Mouse (Mus musculus) thymus, adult 18-20 months (tissue): ENCODE results near the gene Dlg5.

Source experiments
- DNase-seq, 2 experiments: peaks; one replicate each; pipeline ENCODE4 v3.0.0; 2022; ENCODE audit warnings: mixed read lengths in 2 of 2

The Dlg5 gene

DNA sequence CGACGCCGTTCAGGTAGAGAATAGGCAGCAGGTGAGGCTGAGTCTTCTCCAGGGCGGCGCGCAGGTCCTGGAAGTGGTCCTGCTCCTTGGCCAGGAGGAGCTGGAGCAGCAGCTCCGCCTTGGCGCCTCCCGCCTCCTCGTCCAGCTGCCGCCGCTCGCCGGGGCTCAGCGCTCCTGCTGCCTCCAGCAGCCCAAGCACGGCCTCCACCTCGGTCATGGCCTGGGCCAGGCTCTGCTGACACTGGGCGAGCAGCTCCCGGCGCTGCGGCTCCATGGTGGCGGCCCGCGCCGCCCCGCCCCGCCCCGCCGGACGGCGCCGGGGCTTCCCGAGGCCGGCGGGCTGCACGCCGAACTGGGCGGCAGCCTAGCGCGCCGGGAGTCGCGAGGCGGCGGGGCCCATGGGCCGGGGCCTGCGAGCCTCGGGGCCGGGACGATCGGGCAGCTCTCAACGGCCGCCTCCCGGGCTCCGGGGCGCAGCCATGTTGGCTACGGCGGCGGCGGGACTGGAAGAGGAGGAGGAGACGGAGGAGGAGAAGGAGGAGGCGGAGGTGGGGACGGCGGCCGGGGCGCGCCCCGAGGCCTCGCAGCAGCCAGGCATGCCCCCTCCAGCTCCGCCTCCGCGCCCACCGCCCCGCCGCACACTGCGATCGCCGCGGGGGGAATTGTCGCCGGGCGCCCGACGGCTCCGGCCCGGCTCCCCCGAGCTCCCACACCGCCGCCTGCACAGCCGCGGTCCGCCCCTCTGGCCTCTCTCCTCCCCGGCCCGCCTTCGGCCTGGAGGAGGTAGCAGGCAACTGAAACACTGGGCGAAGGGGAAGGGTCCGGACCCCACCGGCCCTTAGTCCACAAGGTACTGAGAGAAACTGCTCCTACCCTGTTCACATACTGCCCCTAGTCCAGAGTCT is at the start of gene Dlg5:
Dlg5 (minus strand) TSS at position 744 of the 905 bp plus-strand sequence.
- peak in 1 of 2 experiments; percentile 5 for DNase-seq

DNA sequence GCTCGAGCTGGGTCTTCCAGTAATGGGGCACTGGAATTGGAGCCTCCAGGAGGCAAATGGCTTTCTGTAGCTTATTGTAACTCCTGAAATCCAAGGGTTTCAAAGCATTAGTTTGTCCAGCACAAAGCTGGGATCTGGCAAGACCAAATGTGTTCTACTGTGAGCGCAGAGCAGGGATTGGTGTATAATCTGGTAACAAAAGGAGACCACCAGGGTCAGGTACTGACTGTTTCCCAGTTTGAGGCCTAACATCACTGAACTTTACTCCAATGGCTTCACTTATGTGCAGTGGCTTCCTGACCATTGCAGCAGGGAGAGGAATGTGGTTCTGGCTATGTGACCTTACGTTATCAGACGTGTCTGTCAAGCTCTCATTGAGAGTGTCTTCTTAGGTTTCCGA is 47.9 kb upstream of the Dlg5 start:
- DNase-seq = no peak

DNA sequence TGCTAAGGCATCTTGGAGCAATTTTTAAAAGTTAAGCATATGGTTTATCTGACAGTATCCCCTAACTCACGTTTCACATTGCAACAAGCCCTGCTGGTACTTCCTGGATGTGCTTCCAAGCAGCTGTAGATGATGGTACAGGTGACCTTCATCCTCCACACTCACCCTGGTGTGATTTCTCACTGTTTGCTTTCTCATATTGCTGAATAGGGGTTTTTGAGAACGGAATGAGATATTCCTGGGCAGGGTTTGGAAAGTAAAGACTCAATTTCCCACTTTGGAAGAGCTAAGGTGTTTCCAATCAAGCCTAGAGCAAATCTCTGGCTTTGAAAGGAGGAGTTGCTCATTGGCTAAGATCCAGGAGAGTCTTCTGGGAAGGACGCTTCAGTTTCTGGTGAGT is 47.2 kb upstream of the Dlg5 start, which contains the start of gene E330034G19Rik:
E330034G19Rik (plus strand) TSS at position 301 of the 400 bp plus-strand sequence.
- no peak for DNase-seq

DNA sequence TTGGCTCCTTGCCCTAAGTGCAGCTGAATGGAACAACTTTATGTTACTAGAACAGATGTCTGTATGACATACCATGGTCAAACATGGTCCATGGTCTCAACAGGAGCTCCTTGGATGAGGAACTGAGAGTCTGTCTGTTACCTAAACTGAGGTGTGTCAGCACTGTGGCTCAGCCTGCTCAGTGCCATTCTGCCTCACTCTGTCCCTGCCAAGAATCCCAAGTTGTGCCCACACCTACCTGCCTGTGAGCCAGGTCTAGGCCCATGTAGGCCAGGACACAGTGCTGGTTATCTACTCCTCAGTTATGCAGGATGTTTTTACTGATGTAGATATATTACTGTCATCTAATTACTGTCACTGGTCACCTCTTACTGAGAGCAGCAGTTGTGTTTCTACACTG is 45.0 kb upstream of the Dlg5 start:
- DNase-seq = no peak

DNA sequence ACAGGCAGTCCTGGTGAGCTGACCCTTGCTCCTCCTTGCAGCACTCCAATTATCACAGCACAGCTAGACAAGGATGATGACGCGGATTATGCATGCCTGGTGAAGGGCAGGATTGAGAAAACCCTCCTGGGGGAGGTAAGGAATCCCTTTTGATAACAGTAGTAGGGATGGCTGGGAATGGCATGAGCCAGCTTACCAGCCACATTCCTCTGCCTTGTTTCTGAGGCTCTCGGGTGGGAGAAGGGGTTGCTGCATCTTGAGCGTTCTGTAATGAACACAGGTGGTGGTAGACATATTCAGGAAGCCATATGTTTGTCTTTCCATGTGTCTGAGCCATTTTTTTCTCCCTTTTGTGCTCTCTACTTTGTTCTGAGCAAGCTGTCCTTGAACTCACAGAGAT is 40.4 kb upstream of the Dlg5 start:
- no peak for DNase-seq

DNA sequence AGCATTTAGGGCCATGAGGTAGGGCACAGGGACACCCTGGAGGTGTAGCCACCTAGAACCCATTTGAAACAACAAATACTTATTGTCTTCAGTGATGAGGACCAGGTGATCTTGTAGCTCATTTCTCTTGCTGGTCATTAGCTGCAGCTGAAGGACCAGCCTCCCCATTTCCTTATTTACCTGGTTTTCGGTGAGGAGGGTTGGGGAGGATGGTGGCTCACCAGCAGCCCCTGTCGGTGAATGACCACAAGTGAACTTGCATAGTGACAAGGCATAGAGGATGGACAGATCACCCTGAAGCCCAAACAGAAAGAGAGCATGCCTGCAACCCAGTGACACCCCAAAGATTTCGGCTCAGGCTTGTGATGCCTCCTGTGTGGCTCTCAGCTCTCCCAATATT is 36.6 kb upstream of the Dlg5 start:
- no peak for DNase-seq

DNA sequence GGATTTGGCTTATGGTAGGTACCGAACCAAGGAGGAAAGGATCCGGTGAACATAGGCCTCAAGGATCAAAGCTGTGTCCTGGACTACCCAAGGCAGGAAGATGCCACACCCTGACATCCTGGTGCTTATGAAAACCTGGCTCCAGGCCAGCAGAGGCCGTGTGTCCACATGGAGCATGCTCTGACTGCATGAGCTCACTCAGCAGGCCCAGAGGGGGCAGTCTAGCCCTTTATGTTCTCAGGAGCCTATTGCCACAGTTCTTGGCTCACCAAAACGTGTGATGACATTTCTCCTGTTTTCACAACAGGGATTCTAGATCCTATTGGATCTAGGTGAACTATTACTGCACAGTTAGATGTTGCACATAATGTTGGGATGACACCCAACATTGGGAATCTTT is 35.6 kb upstream of the Dlg5 start:
- no peak for DNase-seq

DNA sequence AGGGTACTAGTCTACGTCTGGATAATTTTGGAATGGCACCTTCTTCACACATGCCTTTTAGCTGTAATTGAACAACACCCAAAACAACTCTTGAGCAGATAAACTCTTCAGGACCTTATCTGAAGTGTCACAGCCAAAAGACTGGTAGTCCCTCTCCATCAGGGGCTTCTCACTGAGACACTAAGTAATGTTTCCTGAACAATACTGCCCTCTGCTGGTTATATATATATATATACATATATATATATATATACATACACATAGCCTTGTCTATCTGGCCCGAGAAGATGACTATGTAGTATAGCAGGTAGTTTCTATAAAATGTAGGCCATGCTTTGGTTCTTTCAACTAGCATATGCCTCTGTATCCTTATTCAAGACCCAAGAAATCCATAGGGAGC is 29.8 kb upstream of the Dlg5 start:
- no peak for DNase-seq

DNA sequence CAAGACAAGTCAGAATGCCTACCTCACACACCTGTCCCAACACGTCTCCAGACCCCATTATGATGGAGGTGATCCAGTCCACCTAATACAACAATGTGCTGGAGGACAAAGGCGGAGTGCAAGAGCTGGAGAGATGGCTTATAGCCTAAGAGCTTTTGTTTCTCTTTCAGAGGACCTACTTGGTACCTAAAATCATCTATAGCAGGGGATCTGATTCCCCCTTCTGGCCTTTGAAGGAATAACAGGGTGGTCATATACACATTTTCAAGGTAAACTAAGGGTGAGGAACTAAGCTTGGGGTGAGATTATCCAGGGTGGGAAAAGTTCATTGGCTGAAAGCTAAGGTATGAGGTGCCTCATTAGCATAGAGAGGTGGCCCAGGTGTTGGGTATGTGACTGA is 27.9 kb upstream of the Dlg5 start:
- DNase-seq = no peak

DNA sequence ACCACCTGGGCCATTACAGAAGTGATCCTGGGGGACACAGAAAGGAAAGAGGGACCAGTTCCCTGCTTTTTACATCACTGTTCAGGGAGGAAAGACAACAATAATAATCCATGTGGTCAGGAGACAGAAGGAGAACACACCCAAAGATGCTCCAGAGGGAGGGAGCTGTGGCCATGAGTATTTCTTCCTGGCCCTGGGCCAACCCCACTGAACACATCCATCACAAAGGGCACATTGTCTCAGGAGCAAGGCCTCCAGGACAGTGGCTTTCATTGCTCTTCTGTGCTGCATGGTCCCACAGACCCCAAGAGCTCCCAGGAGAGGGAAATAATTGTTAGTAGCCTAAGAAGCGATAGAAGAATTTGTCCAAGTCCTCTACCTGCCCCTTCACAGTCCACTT is 23.9 kb upstream of the Dlg5 start:
- DNase-seq = no peak

DNA sequence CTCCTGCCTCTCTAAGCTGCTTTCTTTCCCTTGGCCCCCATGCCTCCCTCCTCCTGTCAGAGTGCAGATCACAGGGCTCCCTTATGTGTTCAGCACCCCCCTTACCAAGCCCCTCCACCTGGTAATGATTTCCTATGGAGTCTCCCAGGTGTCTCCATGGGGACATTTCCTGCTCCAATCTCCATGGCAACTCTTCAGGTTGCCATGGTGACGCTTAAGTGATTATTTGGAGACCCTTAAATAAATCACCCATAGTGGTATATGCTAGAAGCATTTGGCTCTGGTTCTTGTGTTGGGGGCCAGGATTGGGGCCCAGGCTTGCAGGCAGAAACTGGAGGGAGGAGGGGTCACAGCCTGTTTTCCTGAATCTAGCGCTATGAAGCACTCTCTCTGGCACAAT is 17.2 kb upstream of the Dlg5 start:
- DNase-seq = no peak

DNA sequence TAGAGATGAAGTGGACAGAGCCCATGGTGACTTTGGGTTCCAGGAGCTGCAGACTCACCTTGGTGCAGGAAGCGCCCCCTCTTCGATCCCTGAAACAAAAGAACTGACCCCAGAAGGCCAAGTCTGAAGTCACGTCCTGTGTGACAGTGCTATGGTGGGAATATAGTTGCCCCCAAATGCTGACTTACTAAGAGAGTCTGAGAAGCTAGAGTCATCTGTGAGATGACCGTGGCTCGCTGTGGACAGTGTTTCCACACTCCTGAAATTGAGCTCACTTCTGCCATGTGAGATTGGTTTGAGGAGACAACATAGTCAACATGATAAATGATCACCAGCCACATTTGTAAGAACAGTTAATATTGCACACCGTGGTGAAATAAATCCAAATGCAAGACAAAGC is 16.7 kb upstream of the Dlg5 start:
- no peak for DNase-seq

DNA sequence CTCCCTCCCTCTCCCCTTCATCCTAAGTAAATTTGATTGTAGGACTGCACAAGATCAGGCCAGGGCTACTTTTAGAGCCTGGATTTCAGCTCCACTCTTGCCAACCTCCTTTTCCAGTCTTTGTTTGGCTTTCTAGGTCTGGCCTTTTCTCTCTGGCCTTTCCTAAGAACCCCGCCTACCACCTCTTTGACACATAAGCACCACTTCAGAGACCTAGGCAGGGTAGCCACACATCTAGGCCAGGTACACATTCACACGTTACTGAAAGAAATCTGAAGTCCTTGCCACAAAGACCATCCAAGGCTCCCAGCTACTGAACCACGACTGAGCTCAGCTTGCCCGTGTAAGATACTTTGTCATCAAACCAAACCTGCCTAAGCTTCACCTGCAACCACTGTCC is 14.7 kb upstream of the Dlg5 start:
- no peak for DNase-seq

DNA sequence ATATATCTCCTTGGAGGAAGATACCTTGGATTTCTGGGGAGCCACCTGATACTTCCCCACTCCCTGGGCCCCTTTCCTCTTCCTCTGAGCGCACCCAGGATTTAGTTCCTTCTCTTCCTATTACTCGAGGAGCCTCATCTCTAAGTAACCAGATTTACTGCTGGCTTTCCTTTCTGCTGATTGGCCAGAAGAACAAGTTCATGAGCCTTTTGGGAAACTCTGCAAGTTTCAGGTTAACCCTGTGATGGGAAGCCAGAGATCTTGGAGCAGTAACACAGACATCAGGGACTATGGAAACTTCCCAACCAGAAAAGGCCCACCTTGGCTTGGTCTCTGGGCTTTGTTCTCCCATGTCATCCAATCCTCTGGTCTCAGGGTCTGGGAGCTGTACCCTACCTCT is 10.2 kb upstream of the Dlg5 start:
- DNase-seq = no peak

DNA sequence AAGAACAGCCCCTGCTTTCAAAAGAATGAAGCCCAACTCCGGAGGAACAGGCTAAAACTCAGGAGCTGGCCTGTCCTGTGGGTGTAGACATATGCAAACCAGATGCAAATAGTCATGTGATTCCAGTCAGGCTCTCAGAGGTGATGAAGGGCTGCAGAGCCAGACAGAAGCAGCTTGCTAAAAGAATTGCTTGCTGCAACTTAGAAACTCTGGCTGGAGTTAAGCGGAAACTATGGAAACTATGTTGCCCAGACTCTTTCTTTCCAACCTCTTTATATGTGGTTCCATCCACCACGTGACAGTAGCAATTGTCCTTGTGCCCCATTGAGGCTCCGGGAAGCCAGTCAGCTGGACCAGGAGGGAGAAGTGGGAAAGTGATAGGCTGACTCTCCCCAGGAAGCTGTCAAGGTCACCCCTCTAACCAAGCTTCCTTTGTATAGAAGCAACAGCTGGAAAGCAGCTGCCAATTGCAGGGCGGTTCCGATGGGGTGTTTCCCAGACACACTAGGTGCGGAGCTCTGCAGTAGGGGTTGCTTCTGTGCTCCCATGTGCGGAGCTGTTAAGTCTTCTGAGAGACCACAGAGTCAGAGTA is 8.0 kb upstream of the Dlg5 start:
- DNase-seq = no peak

DNA sequence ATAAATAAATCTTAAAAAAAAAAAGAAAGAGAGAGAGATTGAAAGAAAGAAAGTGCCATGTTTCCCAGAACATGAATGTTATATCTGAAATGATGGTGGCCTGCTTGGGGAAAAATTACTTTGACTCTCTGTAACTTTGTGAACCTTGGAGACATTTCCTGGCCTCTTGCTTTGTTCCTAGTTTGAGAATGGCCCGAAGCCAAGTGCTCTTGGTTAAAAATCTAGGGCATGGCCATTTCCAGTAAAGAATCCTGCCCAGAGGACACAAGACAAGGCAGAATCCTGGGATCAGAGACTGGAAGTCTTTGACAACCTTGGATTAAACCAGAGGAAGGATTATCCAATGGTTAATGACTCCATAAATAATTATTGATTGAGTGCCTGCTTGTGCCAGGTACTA is 5.6 kb upstream of the Dlg5 start:
- no peak for DNase-seq

DNA sequence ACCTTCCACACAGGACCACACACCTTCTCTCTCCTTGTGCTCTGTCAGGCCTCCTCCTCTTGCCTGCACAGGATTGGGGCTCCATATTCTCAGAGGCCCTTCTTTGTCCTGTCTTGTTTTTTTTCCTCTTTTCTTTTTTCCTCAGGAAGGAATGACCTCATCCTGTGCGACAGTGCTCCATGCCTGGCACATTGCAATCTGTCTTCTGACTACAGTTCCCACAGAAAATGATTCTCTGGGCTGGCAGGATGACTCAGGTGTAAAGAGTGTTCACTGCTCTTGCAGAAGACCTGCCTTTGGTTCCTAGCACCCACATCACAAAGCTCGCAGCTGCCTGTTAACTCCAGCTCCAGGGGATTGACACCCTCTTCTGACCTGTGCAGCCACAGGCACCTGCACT is 4.2 kb upstream of the Dlg5 start:
- no peak for DNase-seq

DNA sequence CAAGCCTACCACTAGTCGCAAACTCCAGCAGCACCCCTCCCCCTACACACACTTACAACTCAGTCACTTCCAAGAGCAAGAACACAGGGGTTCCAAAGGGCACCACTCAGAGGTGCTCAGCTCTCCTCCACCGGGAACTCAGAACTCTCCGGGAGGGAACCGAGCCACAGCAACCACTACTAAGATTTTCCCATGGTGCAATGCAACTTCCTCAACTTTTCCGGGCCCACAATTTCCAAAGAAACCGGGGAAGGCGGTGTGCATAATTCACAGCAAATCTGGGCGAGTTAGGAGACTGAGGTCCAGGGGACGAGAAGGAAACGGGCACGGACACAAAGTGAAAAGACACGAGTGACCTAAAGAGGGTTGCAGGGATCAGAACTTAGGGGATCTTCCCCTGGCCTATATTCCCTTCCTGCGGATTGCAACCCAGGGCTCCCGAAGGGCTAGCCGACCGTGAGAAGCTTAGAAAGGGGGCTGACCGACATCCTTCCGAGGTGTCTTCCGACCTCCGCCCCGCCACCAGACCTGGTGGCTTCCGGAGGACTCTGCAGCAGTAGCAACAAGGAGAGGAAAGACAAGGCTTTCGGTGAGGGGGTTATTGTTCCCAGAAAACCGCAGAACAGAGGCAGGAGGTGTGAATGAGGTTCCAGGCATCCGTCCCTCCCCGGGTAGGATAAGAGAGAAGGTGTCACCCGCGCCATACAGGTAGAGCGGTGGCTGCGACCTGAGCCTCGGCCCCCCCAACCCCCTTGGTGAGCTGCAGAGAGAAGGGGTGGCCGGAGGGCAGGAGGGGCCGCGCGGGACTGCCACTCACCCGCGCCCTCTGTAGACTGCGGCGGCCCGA is 1.2 kb downstream of the Dlg5 start:
- DNase-seq = no peak

DNA sequence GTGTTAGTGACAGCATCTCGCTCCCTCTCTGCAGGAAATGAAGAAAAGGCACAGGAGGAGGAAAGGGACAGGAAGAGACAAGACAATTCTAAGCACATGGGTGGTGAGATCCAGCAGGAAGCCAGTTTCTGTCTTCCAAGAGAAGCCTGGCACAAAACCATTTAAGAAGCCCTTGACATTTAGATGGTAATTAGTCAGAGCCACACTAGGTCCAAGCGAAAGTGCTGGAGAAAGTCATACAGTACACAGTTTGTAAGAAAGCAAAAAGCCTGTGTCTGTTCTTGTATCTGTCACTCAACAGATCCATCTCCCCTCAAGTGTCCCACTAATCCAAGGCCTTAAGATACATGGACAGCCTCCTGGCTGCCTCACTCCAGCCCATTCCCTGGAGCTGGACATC is 3.7 kb downstream of the Dlg5 start:
- no peak for DNase-seq

DNA sequence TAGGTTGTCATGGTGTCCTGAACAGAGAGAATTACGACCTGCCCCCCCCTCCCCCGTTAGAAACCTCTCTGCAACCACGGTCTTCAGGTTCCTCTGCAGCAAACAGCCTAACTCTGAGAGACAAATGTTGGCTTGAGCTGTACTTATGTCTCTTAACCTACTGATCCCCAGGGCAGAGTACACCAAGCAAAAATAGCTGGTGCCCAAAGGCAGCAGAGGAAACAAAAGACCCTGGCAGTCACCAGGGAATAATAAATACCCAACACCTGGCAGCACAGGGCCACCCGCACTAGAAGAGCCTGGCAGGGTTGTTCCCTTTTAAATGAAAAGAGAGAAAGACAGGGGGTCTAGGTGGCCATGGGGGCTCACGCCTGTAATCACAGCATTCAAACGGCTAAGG is 4.9 kb downstream of the Dlg5 start:
- no peak for DNase-seq

DNA sequence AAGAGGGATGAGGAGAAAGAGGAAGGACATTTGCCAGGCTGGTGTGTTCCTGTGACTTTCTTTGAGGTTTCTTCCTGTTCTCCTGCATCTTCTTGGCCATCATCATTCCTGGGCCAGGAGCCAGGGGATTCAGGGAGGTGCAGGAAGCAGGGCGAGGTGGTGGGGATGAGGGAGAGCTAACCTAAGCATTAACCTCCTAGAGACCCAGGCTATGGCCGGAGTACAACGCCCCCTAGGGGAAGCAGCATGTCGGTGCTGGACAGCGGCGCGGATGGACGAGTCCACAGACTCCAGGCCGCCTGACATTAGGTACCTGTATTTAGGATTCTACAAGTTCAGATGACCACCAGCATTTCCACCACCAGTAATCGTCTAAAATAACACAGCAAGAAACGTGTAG is 6.1 kb downstream of the Dlg5 start:
- DNase-seq = no peak

DNA sequence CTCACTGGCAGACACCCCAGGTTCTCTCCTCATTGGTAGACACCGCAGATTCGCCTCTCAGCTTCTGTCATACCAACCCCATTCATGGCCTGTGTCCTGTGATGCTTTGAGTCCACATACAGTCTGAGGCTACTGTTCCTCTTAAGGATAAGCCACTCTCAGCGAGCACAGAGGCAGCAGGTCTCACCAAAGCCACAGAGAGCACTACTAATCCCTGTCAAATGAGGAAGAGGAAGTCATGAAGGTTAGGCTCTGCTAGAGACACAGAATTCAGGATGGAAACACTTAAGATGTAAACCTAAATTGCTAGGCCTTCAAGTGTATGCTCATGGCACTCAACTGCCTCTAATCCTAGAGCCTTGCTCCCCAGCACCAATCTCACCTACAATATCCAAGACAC is 9.8 kb downstream of the Dlg5 start:
- no peak for DNase-seq

DNA sequence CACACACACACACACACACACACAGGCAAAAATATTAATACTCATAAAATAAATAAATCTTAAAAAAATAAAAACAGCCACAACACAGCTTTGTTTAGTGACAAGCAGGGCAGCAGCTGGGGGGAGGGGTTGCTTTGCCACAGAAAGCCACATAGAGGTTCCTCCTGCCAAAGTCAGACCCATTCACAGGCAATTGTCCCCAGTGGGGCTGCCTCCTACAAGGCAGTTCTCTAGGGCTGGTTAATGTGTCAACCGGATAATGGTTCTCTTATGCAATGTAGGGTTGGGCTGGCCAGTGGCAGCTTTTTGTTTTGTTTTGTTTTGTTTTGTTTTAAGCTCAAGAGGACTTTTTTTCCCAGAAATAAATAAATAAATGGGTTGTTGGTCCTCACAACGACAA is 11.3 kb downstream of the Dlg5 start:
- no peak for DNase-seq
